Mouse (Mus musculus) myocyte (in vitro differentiated cells): ENCODE measurements around the gene Mical3. TPM values are rescaled to one million over a fixed set of nuclear protein-coding genes. Genes with fewer than 3 reads are reported as not detected.

ENCODE experiments used
- H3K27me3 ChIP-seq: one replicate; pipeline ENCODE4 v1.6.1; 2011; ENCODE audit not compliant: control insufficient read depth, insufficient read depth, insufficient read length
- H3K36me3 ChIP-seq: one replicate; pipeline ENCODE4 v1.6.1; 2011; ENCODE audit not compliant: control insufficient read depth, insufficient read depth
- H3K4me2 ChIP-seq: one replicate; pipeline ENCODE4 v1.6.1; 2011; ENCODE audit warnings: low read depth, control low read depth
- H3K4me3 ChIP-seq: one replicate; pipeline ENCODE4 v1.5.1; 2011; ENCODE audit warnings: mild to moderate bottlenecking, control low read depth, moderate library complexity
- H3K79me2 ChIP-seq: one replicate; pipeline ENCODE4 v1.6.1; 2011; ENCODE audit not compliant: control insufficient read depth, insufficient read depth
- H3ac ChIP-seq: one replicate; pipeline ENCODE4 v1.6.1; 2011; ENCODE audit not compliant: control insufficient read depth, insufficient read length
- CEBPB ChIP-seq: IDR thresholded peaks from 2 replicates; pipeline ENCODE4 v1.6.1; 2011; ENCODE audit warnings: mild to moderate bottlenecking, moderate library complexity; ENCODE audit not compliant: poor library complexity, insufficient read depth, severe bottlenecking
- E2F4 ChIP-seq: IDR thresholded peaks from one replicate; pipeline ENCODE4 v1.6.1; 2011; ENCODE audit warnings: mild to moderate bottlenecking, control low read depth, moderate library complexity; ENCODE audit not compliant: insufficient read depth
- MAX ChIP-seq: IDR thresholded peaks from one replicate; pipeline ENCODE4 v1.6.1; 2011; ENCODE audit warnings: low read depth, mild to moderate bottlenecking, control low read depth
- MYOD1 ChIP-seq, 3 experiments: IDR thresholded peaks; one replicate each; pipeline ENCODE4 v1.6.1; 2011; ENCODE audit warnings: control low read depth in 2 of 3, low read depth in 2 of 3, mild to moderate bottlenecking in 2 of 3, moderate library complexity in 1 of 3; ENCODE audit not compliant: insufficient read length in 2 of 3, control insufficient read depth in 1 of 3
- MYOG ChIP-seq, 3 experiments: IDR thresholded peaks; one replicate each; pipeline ENCODE4 v1.6.1; 2011; ENCODE audit warnings: control low read depth in 2 of 3, low read depth in 2 of 3, mild to moderate bottlenecking in 2 of 3; ENCODE audit not compliant: insufficient read length in 2 of 3, control insufficient read depth in 1 of 3, insufficient read depth in 1 of 3
- POLR2A ChIP-seq: IDR thresholded peaks from one replicate; pipeline ENCODE4 v1.6.1; 2011; ENCODE audit warnings: low read depth, mild to moderate bottlenecking, control low read depth, moderate library complexity; ENCODE audit not compliant: insufficient read length
- POLR2AphosphoS2 ChIP-seq: IDR thresholded peaks from one replicate; pipeline ENCODE4 v1.6.1; 2011; ENCODE audit warnings: low read depth, control low read depth; ENCODE audit not compliant: insufficient read length
- REST ChIP-seq: IDR thresholded peaks from one replicate; pipeline ENCODE4 v1.6.1; 2011; ENCODE audit warnings: mild to moderate bottlenecking, control low read depth, moderate library complexity; ENCODE audit not compliant: insufficient read depth, insufficient read length
- SRF ChIP-seq: IDR thresholded peaks from one replicate; pipeline ENCODE4 v1.6.1; 2011; ENCODE audit warnings: low read depth; ENCODE audit not compliant: control insufficient read depth, insufficient read length
- TCF12 ChIP-seq: IDR thresholded peaks from one replicate; pipeline ENCODE4 v1.6.1; 2011; ENCODE audit warnings: mild to moderate bottlenecking, control low read depth; ENCODE audit not compliant: poor library complexity, insufficient read depth, severe bottlenecking
- TCF3 ChIP-seq: IDR thresholded peaks from one replicate; pipeline ENCODE4 v1.6.1; 2011; ENCODE audit warnings: low read depth, control low read depth; ENCODE audit not compliant: insufficient read length
- USF1 ChIP-seq: IDR thresholded peaks from one replicate; pipeline ENCODE4 v1.6.1; 2011; ENCODE audit warnings: low read depth, mild to moderate bottlenecking, control low read depth, moderate library complexity
- polyA plus RNA-seq: library from polyadenylated mRNA; unstranded; fragments of >200 nt; fragmentation: generic; extraction: Trizol; gene quantifications from one replicate; pipeline ENCODE4 v1.2.1, GENCODE M21; 2012; ENCODE audit warnings: missing spikeins

Gene Mical3
- polyA plus RNA-seq, 1 experiment = 17.7 TPM

- peaks cover 30% of the 10 kb centered on the region for H3K79me2 ChIP-seq
- no peak overlapping the region for H3ac ChIP-seq
- peak overlapping the region; percentile 82 for H3K4me2 ChIP-seq
- no peak overlapping the region for H3K4me3 ChIP-seq
- H3K27me3 ChIP-seq = no peaks in the 10 kb centered on the region
- H3K36me3 ChIP-seq = no peaks in the 10 kb centered on the region
- TF ChIP-seq MYOG (IDR thresholded peaks at IDR 0.05; ENCODE audit: control insufficient read depth in 1 of 3, insufficient read depth in 1 of 3, insufficient read length in 2 of 3, low read depth in 2 of 3) (no peak), CEBPB (no peak), TCF12 (no peak), POLR2AphosphoS2 (no peak), MYOD1 (IDR thresholded peaks at IDR 0.05; ENCODE audit: control insufficient read depth in 1 of 3, insufficient read length in 2 of 3, low read depth in 2 of 3) (no peak), MAX (no peak), USF1 (no peak)
These were observed 22.7 kb downstream of the Mical3 start for GRCm38 (mm10) chr6:121108075-121108474.

DNA sequence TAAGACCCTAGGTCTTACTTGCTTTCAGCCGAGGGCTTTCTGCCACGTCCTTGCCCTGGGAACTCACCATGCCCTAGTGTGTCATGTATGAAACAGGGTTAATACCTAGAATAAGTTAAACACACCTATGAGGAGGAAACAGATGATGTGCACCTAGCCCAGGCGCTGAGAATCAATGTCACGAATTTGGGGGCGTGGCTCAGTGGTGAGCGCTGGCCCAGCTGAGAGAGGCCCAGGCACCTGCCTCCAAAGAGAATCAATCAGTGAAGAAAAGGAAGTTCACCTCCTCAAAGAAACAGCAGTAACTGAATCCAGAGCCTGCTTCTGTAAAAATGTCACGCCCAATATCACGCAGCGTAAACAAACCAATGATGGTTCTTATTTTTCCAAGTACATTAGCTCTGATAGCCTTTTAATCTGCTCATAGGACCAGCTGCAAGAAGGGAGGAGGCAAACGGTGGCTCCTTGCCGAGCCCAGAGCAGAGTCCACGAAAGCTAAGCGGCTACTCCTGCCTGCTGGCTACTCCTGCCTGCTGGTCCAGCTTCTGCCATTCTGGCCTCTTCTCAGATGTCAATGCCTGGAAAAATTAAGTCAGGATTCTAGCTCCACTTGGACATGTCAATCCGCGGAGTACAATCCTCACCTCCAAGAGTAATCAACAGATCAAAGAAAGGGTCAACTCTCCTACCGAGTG, 23.9 kb downstream of the Mical3 start:
- no peak overlapping the region for H3K4me2 ChIP-seq
- H3K79me2 ChIP-seq = peaks cover 39% of the 10 kb centered on the region
- H3K36me3 ChIP-seq = no peaks in the 10 kb centered on the region
- TF ChIP-seq TCF12 (no peak), USF1 (no peak), SRF (no peak), CEBPB (no peak), MAX (no peak), REST (no peak), TCF3 (no peak), MYOG (IDR thresholded peaks at IDR 0.05; ENCODE audit: control insufficient read depth in 1 of 3, insufficient read depth in 1 of 3, insufficient read length in 2 of 3, low read depth in 2 of 3) (no peak), POLR2AphosphoS2 (no peak), POLR2A (no peak), MYOD1 (IDR thresholded peaks at IDR 0.05; ENCODE audit: control insufficient read depth in 1 of 3, insufficient read length in 2 of 3, low read depth in 2 of 3) (no peak), E2F4 (no peak)
- no peaks in the 10 kb centered on the region for H3K27me3 ChIP-seq
- H3K4me3 ChIP-seq = no peak overlapping the region
- H3ac ChIP-seq = no peak overlapping the region

DNA sequence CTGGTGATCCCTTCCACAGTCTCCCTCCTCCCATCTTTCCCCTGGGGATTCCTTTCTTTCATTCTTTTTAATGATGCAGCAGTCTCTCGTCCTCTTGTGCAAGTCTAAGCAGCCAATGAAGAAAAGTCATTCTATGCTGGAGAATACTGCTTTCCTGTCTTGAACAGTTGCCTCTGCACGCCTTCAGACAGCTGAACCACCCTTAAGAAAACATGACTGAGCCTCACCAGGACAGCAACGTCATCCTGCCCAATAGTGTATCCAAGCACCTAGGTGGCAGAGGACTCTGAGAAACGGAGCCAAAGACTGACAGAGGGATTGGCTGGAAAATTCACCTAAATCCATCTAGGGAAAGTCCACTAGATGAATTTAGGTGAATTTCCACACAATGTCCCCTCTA, 25.1 kb downstream of the Mical3 start:
- no peak overlapping the region for H3K4me2 ChIP-seq
- no peaks in the 10 kb centered on the region for H3K36me3 ChIP-seq
- TF ChIP-seq SRF (no peak), TCF3 (no peak), TCF12 (no peak), POLR2AphosphoS2 (no peak), MYOG (IDR thresholded peaks at IDR 0.05; ENCODE audit: control insufficient read depth in 1 of 3, insufficient read depth in 1 of 3, insufficient read length in 2 of 3, low read depth in 2 of 3) (no peak), E2F4 (no peak), MAX (no peak), MYOD1 (IDR thresholded peaks at IDR 0.05; ENCODE audit: control insufficient read depth in 1 of 3, insufficient read length in 2 of 3, low read depth in 2 of 3) (no peak), CEBPB (no peak), POLR2A (no peak), REST (no peak), USF1 (no peak)
- H3K79me2 ChIP-seq = peaks cover 50% of the 10 kb centered on the region
- H3K27me3 ChIP-seq = no peaks in the 10 kb centered on the region
- no peak overlapping the region for H3K4me3 ChIP-seq
- H3ac ChIP-seq = no peak overlapping the region

DNA sequence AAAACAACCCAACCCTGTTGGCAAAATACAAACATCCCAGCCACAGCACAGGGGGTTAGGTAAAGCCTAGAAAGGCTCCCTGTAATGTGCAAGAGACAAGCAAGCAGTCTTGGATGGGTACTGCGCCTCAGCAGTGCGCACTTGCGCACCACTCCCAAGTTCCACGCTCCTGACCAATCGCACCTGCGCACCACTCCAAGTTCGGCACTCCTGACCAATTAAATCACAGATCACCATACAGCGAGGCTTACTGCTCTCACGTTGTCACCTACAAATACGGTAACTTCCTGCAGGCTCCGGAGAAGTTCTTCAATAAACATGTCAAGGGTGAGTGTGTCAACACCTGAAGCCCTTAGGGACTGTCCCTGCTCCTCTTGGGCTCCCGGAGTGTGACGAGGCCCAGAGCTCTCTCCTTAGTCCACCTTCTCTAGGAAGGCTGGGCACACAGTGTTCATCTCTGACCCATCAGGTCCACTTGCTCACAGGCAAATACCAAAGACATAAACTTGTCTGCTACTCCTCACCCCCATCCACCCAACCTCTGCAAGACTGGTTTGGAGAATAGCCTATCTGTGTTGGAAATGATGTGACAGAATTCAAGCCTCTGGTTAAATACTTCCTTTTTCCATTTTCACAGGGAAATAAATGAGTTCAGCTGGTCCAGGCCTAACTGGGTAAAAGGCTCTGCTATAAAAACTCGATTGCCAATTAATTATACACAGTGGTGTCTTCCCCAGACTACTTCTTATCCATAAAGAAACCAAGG, 27.2 kb downstream of the Mical3 start:
- H3K79me2 ChIP-seq = peaks cover 56% of the 10 kb centered on the region
- no peak overlapping the region for H3K4me3 ChIP-seq
- no peak overlapping the region for H3ac ChIP-seq
- no peaks in the 10 kb centered on the region for H3K27me3 ChIP-seq
- no peaks in the 10 kb centered on the region for H3K36me3 ChIP-seq
- H3K4me2 ChIP-seq = no peak overlapping the region
- TF ChIP-seq MYOD1 (IDR thresholded peaks at IDR 0.05; ENCODE audit: control insufficient read depth in 1 of 3, insufficient read length in 2 of 3, low read depth in 2 of 3) = no peak
- TF ChIP-seq REST = no peak
- no peak for TF ChIP-seq MYOG (IDR thresholded peaks at IDR 0.05; ENCODE audit: control insufficient read depth in 1 of 3, insufficient read depth in 1 of 3, insufficient read length in 2 of 3, low read depth in 2 of 3)
- TF ChIP-seq TCF12 = no peak
- TF ChIP-seq SRF = no peak
- TF ChIP-seq CEBPB = no peak
- TF ChIP-seq TCF3 = no peak
- TF ChIP-seq MAX = no peak
- no peak for TF ChIP-seq USF1
- no peak for TF ChIP-seq POLR2A
- TF ChIP-seq E2F4 = no peak
- no peak for TF ChIP-seq POLR2AphosphoS2
